Mouse (Mus musculus) erythroblast, embryonic 14.5 days (primary cell): ENCODE results near the gene Asb18.

Source experiments
- GATA1 ChIP-seq: IDR thresholded peaks from 2 replicates; pipeline ENCODE4 v1.6.1; 2012; ENCODE audit warnings: low read length, inconsistent platforms, mixed read lengths
- TAL1 ChIP-seq: IDR thresholded peaks from 3 replicates; pipeline ENCODE4 v1.6.1; 2012; ENCODE audit warnings: low read length, inconsistent platforms, mixed read lengths

GRCm38 (mm10) chr1:89964426-89964825 is 50.0 kb downstream of the Asb18 start:
- TF ChIP-seq GATA1: no peak
- no peak for TF ChIP-seq TAL1
